Mouse (Mus musculus) thymus, postnatal 36 days (tissue): ENCODE data around the gene Vmn1r200.
"Not testable (repeated sequence)": the region's sequence is repeated elsewhere in the genome, so short reads cannot be mapped to it uniquely, and the experiment has no call there.

Experiments
- DNase-seq, 2 experiments: peaks; one replicate each; pipeline ENCODE4 v3.0.0; 2022; ENCODE audit warnings: mixed read lengths in 2 of 2

Gene Vmn1r200

GRCm38 (mm10) chr13:22390073-22390472 is at the start of gene Vmn1r200:
Vmn1r200 (plus strand) TSS chr13:22390373.
- no peak for DNase-seq

GRCm38 (mm10) chr13:22350064-22350463 is 40.1 kb upstream of the Vmn1r200 start, which contains the start of gene Vmn1r198:
Vmn1r198 (plus strand) TSS chr13:22350364.
- no peak for DNase-seq

- DNase-seq: no peak
These were observed 39.4 kb upstream of the Vmn1r200 start for GRCm38 (mm10) chr13:22350813-22351212.

GRCm38 (mm10) chr13:22379518-22379917 is 10.7 kb upstream of the Vmn1r200 start, which contains the start of gene Vmn1r199:
Vmn1r199 (plus strand) TSS chr13:22379818.
- DNase-seq: no peak

- not testable (repeated sequence) for DNase-seq
These were observed 9.0 kb upstream of the Vmn1r200 start for GRCm38 (mm10) chr13:22381128-22381527.

GRCm38 (mm10) chr13:22383401-22383800 is 6.8 kb upstream of the Vmn1r200 start:
- DNase-seq: no peak

- DNase-seq: no peak
These were observed 3.1 kb upstream of the Vmn1r200 start for GRCm38 (mm10) chr13:22387050-22387449.

- no peak for DNase-seq
These were observed 12.8 kb downstream of the Vmn1r200 start for GRCm38 (mm10) chr13:22402978-22403377.
